Mouse (Mus musculus) spleen, postnatal 14 days (tissue): Measurements from ENCODE around the gene Cdk17.

Experiments used
- DNase-seq, 2 experiments: peaks; one replicate each; pipeline ENCODE4 v3.0.0; 2021 to 2022; ENCODE audit warnings: low spot score in 2 of 2

The Cdk17 gene

DNA sequence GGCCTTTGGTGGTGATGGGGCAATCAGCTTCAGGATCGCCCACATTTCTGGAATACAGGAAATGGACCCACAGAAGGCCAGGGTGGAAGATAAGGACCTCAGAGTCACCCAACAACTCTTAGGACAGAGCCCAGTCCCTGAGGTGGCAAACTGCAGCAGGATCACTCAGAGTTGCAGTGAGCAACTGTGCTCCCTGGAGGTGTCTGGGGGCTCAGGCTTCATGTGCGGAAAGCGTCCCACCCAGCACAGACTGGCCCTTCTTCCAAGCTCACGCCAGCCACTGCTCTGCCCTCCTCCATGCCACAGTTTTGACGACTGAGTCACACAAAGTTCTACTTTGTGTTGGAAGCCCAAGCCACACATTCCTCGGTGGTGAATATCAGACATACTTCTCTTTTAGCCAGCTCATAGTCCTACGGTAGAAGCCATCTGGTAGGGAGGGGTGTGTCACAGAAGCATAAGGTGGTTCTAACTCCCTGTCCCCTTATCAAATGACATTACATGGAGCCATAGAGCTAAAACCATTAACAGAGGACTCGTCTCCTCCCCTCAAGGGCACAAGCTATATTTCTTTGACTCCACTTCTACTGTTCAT lies 127.0 kb downstream of the Cdk17 start:
- no peak for DNase-seq

DNA sequence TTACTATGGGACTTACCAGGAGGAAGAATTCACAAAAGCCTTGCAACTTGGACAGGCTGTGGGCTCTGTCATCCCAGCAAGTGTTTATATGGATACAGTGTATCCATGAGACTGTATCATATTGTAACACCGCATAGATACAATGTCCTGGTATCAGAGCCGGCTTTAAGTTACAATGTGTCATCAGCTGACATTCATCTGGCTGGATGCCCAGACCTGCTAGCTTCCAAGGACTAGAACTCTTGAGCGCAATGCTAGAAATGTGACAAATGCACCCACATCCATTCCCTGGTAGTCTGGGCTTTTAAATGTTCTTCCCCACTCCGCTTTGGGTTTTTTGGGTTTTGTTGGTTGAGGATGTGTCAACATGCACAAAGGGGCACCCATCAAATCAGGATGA lies 127.7 kb downstream of the Cdk17 start:
- no peak for DNase-seq

DNA sequence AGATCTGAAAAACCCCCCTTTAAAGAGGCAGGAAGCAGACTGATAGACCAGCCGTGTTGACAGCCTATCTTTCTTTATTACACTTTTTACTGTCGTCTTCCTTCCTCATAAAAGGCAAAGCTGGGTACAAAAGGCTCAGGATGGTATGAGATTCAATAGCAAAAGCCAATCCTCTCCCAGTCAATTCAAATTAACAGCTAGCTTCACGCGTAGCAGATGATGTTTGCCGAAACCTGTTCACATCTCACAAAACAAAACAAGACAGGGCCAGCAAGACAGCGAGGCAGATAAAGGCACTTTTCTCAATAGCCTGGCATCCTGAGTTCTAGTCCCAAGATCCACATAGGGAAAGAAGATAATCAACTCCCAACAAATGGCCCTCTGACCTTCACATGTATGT lies 128.7 kb downstream of the Cdk17 start:
- no peak for DNase-seq

DNA sequence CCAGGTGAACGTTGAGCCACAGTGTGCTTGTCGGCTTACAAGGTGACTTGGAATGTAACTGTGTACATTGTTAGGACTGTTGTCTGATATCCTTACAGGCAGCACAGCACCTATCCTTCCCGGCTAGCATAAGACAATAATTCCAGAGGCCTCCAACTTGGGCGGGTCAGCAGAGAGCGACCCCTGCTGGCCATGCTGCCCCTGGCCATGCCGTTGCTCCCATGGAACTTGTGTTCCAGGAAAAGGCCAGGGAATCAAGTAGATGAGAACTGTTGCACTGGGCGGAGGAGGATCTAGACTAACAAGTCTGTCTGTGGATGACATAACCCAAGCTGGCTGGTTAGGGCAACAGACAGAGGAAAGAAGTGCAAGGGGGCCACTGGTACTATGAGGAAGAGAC lies 130.7 kb downstream of the Cdk17 start:
- no peak for DNase-seq

DNA sequence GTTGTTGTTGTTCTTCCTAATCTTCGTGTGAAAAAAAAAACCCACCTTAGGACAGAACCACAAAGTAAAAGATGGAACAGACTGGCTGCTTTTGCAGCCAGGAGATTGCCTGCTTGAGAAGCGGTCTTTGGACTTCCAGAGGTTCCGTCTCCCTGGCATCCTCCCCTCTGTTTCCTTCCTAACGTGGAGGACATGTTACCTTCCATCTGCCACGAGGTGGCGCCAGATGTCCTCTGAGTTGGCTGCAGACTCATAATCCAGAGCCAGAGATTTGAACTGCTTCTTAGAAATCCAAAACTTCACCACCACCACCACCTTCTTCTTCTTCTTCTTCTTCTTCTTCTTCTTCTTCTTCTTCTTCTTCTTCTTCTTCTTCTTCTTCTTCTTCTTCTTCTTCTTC lies 131.2 kb downstream of the Cdk17 start:
- peak; percentile 34 to 69 for DNase-seq

DNA sequence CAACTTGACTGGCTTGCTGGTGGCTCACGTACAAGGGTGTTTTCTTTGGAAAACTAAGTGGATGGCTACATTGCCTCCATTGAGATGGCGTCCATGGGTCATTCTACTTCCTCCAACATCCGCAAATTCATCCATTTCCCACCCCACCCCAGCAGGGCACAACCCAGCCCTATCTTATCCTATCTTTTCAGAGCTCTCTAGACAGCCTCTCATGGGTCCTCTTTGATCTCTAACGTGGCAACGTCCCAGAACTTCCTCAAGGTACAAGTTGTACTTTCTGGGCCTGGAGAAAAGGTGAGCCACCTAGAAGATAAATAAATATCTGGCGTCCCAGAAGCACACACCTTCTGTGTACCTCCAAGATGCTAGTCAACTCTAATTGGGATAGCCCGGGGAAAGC lies 132.9 kb downstream of the Cdk17 start:
- DNase-seq: no peak

DNA sequence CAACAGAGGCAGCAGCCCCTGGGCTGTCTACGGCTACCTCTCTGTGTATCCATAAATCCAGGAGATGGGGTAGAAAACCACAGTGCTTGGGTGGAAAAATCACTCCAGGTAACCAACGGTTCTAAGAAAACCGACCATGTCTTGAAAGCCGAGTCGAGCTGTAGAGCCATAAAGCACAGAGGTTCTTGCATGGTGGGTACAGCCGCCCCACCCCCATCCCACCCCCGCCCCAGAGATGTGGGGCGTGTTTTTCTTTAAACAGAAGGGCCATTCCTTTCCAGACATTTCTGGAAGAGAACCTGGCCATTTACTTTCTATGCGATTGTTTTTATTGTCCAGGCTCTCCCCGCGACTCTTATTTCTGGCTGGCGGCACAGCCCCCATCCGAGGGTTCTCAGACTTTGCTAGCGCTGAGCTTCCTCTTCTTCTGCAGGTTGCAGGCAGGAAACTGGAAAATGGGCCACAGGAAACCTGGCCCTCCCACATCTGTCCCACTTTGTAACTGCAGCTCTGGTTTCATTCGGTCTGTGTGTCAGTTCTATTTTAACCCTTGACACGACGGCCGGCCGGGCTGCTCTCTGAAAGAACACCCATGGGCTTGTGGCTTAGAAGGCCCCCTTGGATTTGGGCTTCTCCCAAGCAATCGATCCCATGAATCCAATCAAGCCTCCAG lies 134.0 kb downstream of the Cdk17 start:
- no peak for DNase-seq

DNA sequence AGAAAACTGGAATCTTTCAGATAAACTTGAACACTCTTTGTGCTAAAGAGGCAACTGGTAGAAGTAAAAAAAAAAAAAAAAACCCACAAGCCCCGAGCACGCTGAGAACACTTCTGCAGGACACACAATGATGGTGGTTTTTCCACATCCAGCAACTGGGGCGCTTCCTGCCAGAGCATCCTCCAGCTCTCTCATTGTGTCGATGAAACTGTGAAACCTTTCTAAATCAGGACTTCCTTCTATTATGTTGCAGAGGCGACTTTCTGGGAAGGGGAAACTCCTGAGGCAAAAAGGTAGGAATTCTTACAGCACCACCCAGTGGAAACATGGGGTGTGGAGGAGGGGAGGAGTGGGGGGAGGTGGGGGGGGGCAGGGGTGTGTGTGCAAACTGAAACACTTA lies 137.1 kb downstream of the Cdk17 start:
- DNase-seq: no peak

DNA sequence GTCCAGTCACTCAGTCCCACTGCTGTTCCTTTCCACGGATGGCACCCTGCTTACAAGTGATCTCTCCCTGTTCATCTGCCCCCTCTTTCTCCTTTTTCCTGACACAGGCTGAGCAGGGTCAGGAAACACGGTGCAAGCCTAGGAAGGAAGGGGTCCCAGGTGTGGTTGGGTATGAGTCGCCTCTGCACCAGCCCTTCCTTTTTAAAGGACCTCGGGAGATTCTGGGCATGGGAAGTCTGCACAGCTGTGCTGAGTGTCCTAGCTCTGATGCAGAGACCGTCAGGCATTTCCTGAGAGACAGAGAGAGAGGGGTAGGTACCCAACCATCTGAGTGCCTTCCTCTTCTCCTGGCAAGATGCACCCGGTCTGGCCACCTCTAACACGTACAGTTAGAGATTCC lies 137.5 kb downstream of the Cdk17 start:
- no peak for DNase-seq

DNA sequence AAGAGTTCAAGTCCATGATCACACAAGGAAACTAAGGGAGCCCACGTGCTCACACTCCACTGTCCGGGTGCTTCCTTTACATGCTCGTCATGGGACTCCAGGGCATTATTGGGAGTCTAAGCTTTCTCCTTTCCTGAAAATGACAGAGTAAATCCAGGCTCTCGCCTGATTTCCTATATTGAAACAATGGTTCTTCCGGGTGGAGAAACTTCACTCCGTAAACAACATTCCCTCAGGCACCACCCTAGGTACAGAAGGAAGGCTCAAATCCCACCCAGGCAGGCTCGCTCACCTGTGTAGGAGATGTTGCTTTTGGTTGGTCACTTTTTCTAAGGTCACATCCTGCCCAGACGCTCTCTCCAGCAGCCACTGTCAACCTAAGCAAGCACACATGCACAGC lies 141.2 kb downstream of the Cdk17 start:
- DNase-seq: no peak

DNA sequence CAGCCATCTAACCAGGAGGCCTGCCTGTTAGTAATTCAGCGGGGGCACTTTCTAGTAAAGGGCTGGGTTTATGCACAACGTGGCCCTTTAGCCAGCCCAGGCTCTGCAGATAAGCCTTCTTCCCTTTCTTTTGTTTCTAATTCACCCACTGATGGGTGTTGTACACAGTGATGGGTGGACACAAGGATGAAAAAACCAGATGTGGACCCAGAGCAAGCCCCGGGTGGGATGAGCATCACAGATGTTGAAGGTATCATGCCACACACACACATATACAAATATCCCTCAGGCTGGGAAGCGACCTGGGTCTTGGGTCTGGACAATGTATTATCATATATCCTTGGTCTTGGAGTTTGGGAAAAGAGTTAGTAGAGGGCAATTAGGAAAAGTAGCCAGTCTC lies 142.6 kb downstream of the Cdk17 start:
- DNase-seq: no peak

DNA sequence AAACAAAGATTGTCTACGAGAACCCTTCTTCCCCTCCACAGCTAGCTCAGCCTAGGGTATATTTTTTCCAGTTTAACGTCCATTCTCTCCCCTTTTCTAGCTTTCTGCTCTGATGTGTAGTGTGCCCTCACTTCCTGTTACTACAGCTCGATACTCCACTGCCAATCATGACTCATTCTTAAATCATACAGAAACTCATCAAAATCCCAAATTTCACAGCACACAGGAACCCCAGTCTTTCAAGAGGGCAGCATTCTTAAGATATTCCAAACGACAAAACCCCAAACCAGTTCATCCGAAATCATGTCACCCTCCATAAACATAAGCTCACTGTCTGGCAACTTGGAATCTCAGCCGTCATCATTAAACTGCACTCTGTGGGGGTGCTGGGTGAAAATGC lies 145.3 kb downstream of the Cdk17 start:
- no peak for DNase-seq

DNA sequence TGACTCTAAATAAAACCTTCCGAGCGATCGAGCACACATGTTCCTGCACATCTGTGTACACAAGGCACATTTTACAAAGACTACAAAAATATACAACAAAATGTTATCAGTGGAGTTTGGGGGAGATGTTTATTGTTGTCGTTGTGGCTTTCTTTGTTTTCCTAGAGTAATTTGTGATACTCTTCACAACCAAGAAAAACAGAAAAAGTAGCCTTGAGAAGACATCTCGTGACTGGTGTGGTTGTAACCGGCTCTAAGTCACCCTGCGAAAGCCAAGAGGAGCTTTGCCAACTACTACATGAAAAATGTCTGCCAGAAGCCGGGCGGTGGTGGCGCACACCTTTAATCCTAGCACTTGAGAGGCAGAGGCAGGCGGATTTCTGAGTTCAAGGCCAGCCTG lies 145.7 kb downstream of the Cdk17 start:
- DNase-seq: no peak

DNA sequence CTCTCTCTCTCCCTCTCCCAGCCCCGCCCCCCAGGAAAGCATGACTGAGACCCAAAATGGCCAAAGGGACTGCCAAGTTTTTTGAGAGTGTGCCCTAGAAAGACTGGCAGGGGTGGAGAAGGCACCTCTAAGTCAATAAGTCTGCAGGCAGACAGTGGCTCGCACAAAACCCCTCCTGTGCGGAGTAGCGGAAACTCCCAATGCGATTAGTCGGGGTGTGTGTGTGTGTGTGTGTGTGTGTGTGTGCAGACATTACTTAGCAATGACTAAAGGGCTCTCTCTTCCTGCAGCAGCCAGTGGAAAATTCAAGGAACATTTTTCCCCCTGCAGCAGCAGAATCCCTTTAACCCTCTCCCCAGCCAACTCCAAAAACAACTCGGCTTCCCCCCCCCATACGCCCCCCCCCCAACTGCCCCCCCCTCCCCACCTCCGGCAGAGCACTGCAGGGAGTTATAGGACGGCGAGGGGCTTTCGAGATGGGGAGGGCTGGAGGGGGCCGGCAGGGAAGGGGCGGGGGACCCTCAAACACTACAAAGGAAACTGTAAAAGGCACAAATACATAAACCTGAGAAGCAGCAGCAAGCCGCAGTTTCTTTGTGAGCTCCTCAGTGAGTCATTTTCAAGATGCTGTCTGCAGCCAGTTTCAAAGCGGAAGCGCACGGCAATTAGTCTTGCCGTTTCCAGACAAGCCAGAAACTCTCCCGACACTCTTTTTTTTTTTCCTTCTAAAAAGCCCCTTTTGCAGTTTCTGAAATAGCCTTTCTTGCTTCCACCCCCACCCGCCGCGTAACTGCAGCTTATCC lies 148.7 kb downstream of the Cdk17 start:
- no peak for DNase-seq

DNA sequence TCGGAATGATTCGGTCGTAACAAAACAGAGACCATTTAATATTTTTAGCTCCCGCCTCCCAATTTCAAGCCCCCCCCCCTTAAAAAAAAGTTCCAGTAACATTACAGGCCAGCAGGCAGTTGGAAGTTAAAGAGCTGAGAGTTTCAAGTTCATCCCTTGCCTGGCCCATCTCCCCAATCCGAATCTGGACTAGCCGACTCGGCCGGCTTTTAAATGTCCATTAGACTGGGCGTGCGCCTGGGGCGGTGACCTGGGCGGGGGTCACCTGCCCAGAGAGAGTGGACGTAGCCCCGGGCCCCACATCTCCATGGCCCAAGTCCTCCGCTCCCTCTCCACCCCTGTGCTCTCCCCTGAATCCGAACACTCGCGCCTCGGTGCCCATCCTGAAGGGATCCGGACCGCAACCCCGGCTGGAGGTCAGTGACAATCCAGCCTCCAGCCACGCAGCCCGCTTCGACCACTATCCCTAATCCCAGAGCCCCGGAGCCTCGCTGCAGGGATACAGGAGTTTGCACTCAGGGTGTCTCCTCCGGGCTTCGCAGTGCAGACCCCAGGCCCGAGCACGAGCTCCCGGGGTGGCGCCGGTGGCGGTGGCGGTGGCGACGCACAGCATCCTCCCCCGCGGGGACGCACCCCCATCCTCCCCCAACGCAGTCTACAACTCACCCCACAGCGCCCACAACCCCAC lies 149.4 kb downstream of the Cdk17 start:
- DNase-seq: peak; percentile 16 to 54

DNA sequence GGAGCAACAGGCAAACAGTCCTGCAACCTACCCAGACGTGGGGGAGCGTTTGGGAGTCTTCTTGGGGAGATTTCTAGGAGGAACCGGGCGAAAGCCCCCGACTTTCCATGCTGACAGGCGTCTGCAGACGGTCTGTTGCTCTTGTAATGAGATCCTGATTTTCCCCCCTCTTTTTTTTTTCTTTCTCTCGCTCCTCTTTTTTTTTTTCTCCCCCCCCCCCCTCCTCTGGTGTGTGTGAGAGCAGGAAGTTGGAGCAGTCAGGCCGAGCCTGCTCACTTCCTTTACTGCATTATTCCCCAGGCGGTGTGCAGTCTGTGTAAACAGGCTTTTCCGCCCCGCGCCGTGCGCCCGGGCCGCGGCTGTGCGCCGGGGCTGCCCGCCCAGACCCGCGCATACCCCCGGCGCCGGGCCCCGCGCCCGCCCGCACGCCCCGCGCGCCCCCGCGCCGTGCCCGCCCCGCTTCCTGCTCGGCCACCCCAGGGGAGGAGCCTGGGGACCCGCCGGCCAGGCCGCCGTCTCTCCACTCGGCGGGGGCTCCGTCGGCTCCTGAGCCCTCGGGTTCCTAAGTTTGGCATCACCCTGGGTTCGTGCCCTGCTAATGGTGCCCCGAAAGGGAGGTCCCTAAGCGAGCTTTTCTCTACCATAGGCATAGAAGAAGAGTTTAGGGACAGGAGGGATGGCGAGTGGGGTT lies 150.2 kb downstream of the Cdk17 start, which contains the start of gene Elk3:
TSS of gene Elk3 (minus strand) at position 415 of the 691 bp plus-strand sequence.
- DNase-seq: peak; percentile 41 to 53

DNA sequence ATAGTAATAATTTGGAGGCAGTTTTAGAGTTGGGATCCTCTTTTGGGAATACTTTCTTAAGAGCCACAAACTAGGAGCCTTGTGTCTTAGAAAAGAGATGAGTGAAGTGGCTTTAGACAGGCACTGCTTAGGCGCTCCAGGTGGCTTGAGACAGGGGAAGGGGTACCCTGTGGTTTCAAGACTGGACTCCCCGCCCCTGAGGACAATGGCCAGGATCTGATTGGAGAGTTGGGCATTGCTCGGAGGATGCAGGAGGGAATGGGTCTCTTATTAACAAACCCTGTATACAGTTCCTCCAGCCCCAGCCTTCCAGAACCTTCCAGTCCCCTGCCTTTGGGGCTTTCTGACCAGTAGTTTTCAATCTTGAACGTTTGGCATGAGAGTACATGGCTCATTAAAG lies 150.9 kb downstream of the Cdk17 start:
- DNase-seq: no peak
